Mouse (Mus musculus): Measurements from ENCODE around the gene Gm30302. TPM values are rescaled to one million over a fixed set of nuclear protein-coding genes. Genes with fewer than 3 reads are reported as not detected.

The Gm30302 gene
- polyA plus RNA-seq, 1 experiment from 2014 or later, result not detected

DNA sequence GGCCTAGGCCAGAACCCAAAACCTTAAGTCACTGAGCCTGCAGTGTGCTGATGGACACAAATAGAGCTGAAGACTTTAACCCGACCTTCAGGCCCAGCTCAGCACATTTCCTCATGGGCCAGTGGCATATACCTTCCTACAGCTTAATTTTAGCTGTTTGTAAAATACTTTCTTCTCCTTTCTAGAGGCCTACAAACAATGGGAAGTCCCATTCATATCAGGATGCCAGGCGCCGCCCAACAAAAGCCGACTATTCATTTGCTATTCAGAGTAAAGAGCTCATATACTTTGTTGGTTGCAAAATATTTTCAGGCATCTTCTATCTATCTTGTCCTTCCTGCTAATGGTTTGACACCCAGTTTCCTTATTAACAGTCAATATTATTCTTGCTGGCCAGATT lies 40.8 kb downstream of the Gm30302 start:
- no peak overlapping the region for H3K9ac ChIP-seq (replicated peaks; ENCODE audit: low read depth, low read length)
- H3K27me3 ChIP-seq (replicated peaks; ENCODE audit: control insufficient read depth, insufficient read depth, low read length), result no peaks in the 10 kb centered on the region
- 86% methylated on average over 4 of the region's 4 CpGs for WGBS
- no peak overlapping the region for H3K4me3 ChIP-seq (replicated peaks; ENCODE audit: low read length)
- H3K9me3 ChIP-seq (ENCODE audit: control insufficient read depth, low read length), result no peaks in the 10 kb centered on the region
- ATAC-seq, result no peak
- H3K4me2 ChIP-seq (ENCODE audit: low read length), result no peak overlapping the region
- no peak overlapping the region for H3K27ac ChIP-seq (ENCODE audit: low read length)
- no peaks in the 10 kb centered on the region for H3K36me3 ChIP-seq (ENCODE audit: control insufficient read depth, insufficient read depth)
- H3K4me1 ChIP-seq (replicated peaks; ENCODE audit: control insufficient read depth, insufficient read depth, low read length), result no peaks in the 10 kb centered on the region

DNA sequence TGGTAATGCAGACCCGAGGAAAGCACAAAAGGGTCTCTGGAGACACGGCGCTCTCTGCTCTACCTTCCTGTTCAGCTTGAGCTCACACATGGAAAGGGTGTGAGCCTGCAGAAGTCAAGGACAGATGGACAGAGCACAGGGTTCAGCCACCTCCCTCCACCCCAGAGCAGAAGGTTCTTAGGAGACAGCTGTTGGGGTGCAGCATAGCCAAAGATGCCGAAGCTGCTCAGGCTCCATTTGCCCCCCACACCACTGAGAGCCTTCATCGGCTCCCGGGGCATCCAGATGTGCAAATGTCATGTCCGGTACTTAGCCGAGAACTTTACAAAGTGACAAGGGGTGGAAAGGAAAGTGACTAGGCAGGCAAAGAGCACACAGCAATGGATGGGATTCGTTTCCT lies 42.2 kb downstream of the Gm30302 start:
- ATAC-seq, result no peak
- Histone ChIP-seq H3K4me2 (ENCODE audit: low read length) (no peak overlapping the region), H3K9ac (replicated peaks; ENCODE audit: low read depth, low read length) (no peak overlapping the region), H3K4me3 (replicated peaks; ENCODE audit: low read length) (no peak overlapping the region), H3K36me3 (ENCODE audit: control insufficient read depth, insufficient read depth) (no peaks in the 10 kb centered on the region), H3K9me3 (ENCODE audit: control insufficient read depth, low read length) (no peaks in the 10 kb centered on the region), H3K27ac (ENCODE audit: low read length) (no peak overlapping the region), H3K27me3 (replicated peaks; ENCODE audit: control insufficient read depth, insufficient read depth, low read length) (no peaks in the 10 kb centered on the region), H3K4me1 (replicated peaks; ENCODE audit: control insufficient read depth, insufficient read depth, low read length) (no peaks in the 10 kb centered on the region)
- 91% methylated on average over 9 of the region's 9 CpGs for WGBS

DNA sequence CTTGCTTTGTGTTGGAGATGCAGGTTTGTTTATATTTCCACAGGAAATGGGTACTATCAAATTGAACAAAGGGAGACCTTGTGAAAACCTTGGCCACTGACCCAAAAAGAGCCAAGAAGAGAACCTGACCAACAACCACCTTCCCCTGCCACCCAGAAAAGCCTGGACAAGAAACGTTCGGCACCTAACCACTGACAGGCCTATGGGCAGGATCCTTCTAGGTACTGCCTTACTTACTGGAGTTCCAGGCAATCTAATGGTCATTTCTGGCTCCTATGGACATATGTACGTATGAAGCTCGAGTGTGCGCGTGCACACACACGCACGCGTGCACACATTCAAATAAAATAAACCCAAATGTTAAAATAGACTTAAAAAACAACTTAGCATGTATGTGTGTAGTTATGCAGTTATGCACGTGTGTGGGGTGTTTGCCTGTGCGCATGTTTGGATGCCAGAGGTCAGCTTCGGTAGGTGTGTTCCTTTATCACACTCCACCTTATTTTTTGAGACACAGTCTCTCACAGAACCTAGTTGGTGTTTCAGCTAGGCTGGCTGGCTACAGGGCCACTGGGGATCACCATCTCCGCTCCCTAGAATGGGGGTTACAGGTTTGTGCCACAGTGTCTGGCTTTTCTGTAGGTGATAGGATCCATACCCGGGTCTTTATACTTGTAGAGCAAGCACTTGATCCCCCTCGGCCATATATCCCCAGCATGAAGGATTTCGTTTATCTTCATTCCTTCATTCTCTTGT lies 57.3 kb downstream of the Gm30302 start:
- no peaks in the 10 kb centered on the region for H3K27me3 ChIP-seq (replicated peaks; ENCODE audit: control insufficient read depth, insufficient read depth, low read length)
- H3K36me3 ChIP-seq (ENCODE audit: control insufficient read depth, insufficient read depth), result no peaks in the 10 kb centered on the region
- no peak overlapping the region for H3K4me2 ChIP-seq (ENCODE audit: low read length)
- no peak overlapping the region for H3K27ac ChIP-seq (ENCODE audit: low read length)
- WGBS, result 91% methylated on average over 16 of the region's 16 CpGs
- no peak overlapping the region for H3K4me3 ChIP-seq (replicated peaks; ENCODE audit: low read length)
- H3K9me3 ChIP-seq (ENCODE audit: control insufficient read depth, low read length), result no peaks in the 10 kb centered on the region
- H3K9ac ChIP-seq (replicated peaks; ENCODE audit: low read depth, low read length), result no peak overlapping the region
- ATAC-seq, result no peak
- H3K4me1 ChIP-seq (replicated peaks; ENCODE audit: control insufficient read depth, insufficient read depth, low read length), result no peaks in the 10 kb centered on the region

DNA sequence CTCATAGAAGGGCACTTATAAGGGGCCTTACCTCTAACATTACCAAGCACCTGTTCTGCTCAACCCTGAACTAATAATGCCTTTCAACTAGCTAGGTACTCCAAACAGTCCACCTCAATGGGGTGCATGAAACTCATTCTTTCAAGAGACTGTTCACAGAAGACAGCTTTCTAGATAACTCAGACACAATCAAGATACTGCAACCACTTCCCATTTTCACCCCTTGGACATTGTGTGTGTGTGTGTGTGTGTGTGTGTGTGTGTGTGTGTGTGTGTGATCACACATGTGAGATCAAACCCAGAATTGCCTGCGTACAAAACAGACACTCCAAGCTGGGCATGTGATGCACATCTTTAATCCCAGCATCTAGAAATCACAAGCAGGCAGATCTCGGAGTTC lies 60.8 kb downstream of the Gm30302 start:
- no peaks in the 10 kb centered on the region for H3K4me1 ChIP-seq (replicated peaks; ENCODE audit: control insufficient read depth, insufficient read depth, low read length)
- peaks cover 14% of the 10 kb centered on the region for H3K36me3 ChIP-seq (ENCODE audit: control insufficient read depth, insufficient read depth)
- no peak overlapping the region for H3K27ac ChIP-seq (ENCODE audit: low read length)
- H3K9ac ChIP-seq (replicated peaks; ENCODE audit: low read depth, low read length), result no peak overlapping the region
- WGBS, result 87% methylated on average over 2 of the region's 2 CpGs
- H3K27me3 ChIP-seq (replicated peaks; ENCODE audit: control insufficient read depth, insufficient read depth, low read length), result no peaks in the 10 kb centered on the region
- no peaks in the 10 kb centered on the region for H3K9me3 ChIP-seq (ENCODE audit: control insufficient read depth, low read length)
- no peak overlapping the region for H3K4me3 ChIP-seq (replicated peaks; ENCODE audit: low read length)
- no peak for ATAC-seq
- H3K4me2 ChIP-seq (ENCODE audit: low read length), result no peak overlapping the region

DNA sequence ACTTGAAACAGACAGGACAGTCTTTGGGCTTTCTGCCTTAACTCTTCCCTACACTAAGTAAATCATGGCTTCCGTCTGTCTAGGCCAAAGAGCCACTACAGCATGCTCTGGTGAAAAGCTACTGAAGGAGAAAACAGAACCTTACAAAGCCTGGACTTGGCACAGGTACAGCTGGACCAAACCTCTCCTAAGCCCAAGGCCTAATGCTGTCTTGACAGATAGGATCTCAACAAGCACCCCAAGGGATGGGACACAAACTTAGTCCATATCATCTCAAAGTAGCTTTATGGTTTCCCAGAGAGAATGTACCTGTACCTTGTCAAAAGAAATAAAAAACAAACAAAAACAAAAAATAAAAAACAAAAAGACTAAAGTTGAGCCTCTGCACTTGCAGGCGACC lies 62.4 kb downstream of the Gm30302 start:
- Histone ChIP-seq H3K9me3 (ENCODE audit: control insufficient read depth, low read length) (no peaks in the 10 kb centered on the region), H3K27me3 (replicated peaks; ENCODE audit: control insufficient read depth, insufficient read depth, low read length) (no peaks in the 10 kb centered on the region), H3K4me2 (ENCODE audit: low read length) (no peak overlapping the region), H3K4me3 (replicated peaks; ENCODE audit: low read length) (no peak overlapping the region), H3K4me1 (replicated peaks; ENCODE audit: control insufficient read depth, insufficient read depth, low read length) (no peaks in the 10 kb centered on the region), H3K9ac (replicated peaks; ENCODE audit: low read depth, low read length) (no peak overlapping the region), H3K27ac (ENCODE audit: low read length) (no peak overlapping the region), H3K36me3 (ENCODE audit: control insufficient read depth, insufficient read depth) (peaks cover 30% of the 10 kb centered on the region)
- 90% methylated on average over 2 of the region's 2 CpGs for WGBS
- no peak for ATAC-seq

Other genes starting within 250 kb of the Gm30302 start
- gene Omd, start 216.5 kb downstream of the Gm30302 start, polyA plus RNA-seq (2015; fragmentation: Nextera tagmentation; extraction: Ambion mirVana), result 0.80 and 1.4 TPM in 2 replicates
- 9.7 and 18.8 TPM in 2 replicates for gene Ogn, start 191.0 kb downstream of the Gm30302 start, polyA plus RNA-seq (2015; fragmentation: Nextera tagmentation; extraction: Ambion mirVana)
- gene Cenpp, start 146.2 kb downstream of the Gm30302 start, polyA plus RNA-seq (2015; fragmentation: Nextera tagmentation; extraction: Ambion mirVana), result 10.6 and 11.8 TPM in 2 replicates
- 24.4 and 25.2 TPM in 2 replicates for gene Nol8, start 145.9 kb downstream of the Gm30302 start, polyA plus RNA-seq (2015; fragmentation: Nextera tagmentation; extraction: Ambion mirVana)
- gene Iars, start 116.9 kb downstream of the Gm30302 start, polyA plus RNA-seq (2015; fragmentation: Nextera tagmentation; extraction: Ambion mirVana), result 63.9 and 64.3 TPM in 2 replicates